Mouse (Mus musculus) embryonic fibroblast, embryonic 13.5 days (primary cell): ENCODE results near the gene Nudcd2.

Source experiments
- CTCF ChIP-seq: IDR thresholded peaks from 2 replicates; pipeline ENCODE4 v1.5.1; 2011; ENCODE audit warnings: mild to moderate bottlenecking, control low read depth, low read length, moderate library complexity, borderline replicate concordance; ENCODE audit not compliant: insufficient read depth
- POLR2A ChIP-seq: IDR thresholded peaks from 2 replicates; pipeline ENCODE4 v1.6.1; 2011; ENCODE audit warnings: low read depth, mild to moderate bottlenecking, control low read depth, low read length, moderate library complexity

DNA sequence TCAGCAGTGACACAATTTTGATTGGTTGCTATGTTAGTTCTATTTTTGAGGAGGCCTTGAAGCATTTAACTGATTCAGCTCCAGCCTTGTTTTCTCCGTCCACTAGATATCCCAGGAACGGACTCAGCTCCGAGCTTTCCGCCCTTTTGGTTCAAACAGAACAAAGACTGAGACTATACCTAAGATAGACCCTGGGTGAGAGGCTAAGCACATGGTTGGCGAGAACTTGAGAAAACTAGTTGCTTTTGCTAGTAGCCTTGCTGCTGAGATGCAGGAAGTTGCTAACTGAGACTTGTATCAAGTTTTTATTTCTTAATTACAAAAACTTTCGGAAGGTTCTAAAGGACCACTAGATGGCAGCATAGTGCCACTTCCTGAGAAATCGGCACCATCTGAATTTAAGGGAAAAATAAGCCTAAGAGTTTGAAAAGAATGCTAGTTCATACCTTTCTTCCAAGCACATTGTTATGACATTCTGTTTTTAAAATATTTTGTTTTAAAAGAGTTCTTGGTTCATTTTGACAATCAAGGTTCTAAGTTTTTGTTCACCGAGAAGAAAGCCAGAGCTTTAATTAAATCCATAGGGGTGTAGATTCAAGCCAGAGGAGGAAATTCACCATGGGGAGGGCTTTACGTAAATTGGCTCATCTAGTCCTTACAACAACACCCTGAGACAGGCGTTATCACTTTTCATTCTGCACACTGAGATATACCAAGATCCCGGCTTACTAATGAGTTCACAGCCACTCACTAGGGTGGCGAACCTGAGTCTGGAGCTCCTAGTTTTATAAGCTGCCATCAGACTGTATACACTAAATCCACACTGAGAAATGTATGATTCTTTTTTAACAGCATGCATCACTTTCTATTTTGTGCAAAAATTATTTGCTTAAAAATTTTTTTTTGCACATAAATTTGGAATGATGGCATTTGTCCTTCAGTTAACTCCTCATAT is 42.1 kb downstream of the Nudcd2 start:
- no peak for TF ChIP-seq CTCF
- TF ChIP-seq POLR2A: no peak
